Comparison of ENCODE assay signal across 20 mouse cellular contexts in genomic region chr1:162628326-162628725, GRCm38 (mm10). TPM values are rescaled to one million over a fixed set of nuclear protein-coding genes. Genes with fewer than 3 reads are reported as not detected.
"Had no signal": no experiment of that assay in that cellular context is flagged by ENCODE, and none has a peak within 500 bp of the region (broad histone marks: within the 10 kb centered on the region; RNA-seq: fewer than 3 reads in every experiment).

No protein-coding gene starts in this region.

RNA-seq across cellular contexts. Expression of gene Myoc, which starts 10.6 kb away (rescaled TPM):
- polyA plus RNA-seq: embryonic facial prominence, embryonic 10.5 days; embryonic facial prominence, embryonic 12.5 days; embryonic facial prominence, embryonic 13.5 days; erythroblast, embryonic 14.5 days; forebrain, embryonic 10.5 days; forebrain, embryonic 11.5 days; forebrain, embryonic 12.5 days; forebrain, embryonic 13.5 days; forebrain, embryonic 14.5 days; forebrain, embryonic 15.5 days; forebrain, embryonic 16.5 days had no signal

RNA-seq across cellular contexts. Expression of gene Myocos, which starts 29.7 kb away (rescaled TPM):
- polyA plus RNA-seq: cerebellum, adult 2 months; cortical plate, adult 2 months; embryonic facial prominence, embryonic 10.5 days; embryonic facial prominence, embryonic 11.5 days; embryonic facial prominence, embryonic 12.5 days; embryonic facial prominence, embryonic 13.5 days; embryonic facial prominence, embryonic 14.5 days; embryonic facial prominence, embryonic 15.5 days; erythroblast, embryonic 14.5 days; forebrain, embryonic 10.5 days; forebrain, embryonic 11.5 days; forebrain, embryonic 12.5 days; forebrain, embryonic 13.5 days; forebrain, embryonic 14.5 days; forebrain, embryonic 15.5 days; forebrain, embryonic 16.5 days; forebrain, postnatal 0 days; frontal cortex, adult 2 months; gonadal fat pad, adult 2 months; heart, adult 2 months had no signal
